Comparison of ENCODE assay signal across 16 mouse cellular contexts in genomic region chr7:24516319-24516718, GRCm38 (mm10). TPM values are rescaled to one million over a fixed set of nuclear protein-coding genes. Genes with fewer than 3 reads are reported as not detected.
DNase-seq lines count a peak whose midpoint lies in the region; ATAC-seq and TF ChIP-seq lines count a peak whose summit lies in the region.
"Not testable (repeated sequence)": the region's sequence is repeated elsewhere in the genome, so short reads cannot be mapped to it uniquely, and the experiment has no call there.
"Had no signal": no experiment of that assay in that cellular context is flagged by ENCODE, and none has a peak within 500 bp of the region (broad histone marks: within the 10 kb centered on the region; RNA-seq: fewer than 3 reads in every experiment).

No protein-coding gene starts in this region.

- in situ Hi-C loops in CH12.LX (cut with MboI; ENCODE audit: low pct_ligation_motif_present, low pct_unique_long_range_greater_than_20kb, low sequenced_read_pairs) = not testable (repeated sequence)

- TF ChIP-seq CTCF in CH12.LX (conservative IDR thresholded peaks at IDR 0.05 in 1 of 2, IDR thresholded peaks at IDR 0.05 in 1 of 2; ENCODE audit: low read depth in 2 of 2, low read length in 2 of 2) = peak in 1 of 2 experiments; percentile 62; a peak in 2 of 4 replicates
- TF ChIP-seq CTCF in cerebellum, adult 2 months (IDR thresholded peaks at IDR 0.05; ENCODE audit: borderline replicate concordance, insufficient read depth, low read depth, low read length) = peak; percentile 29; the same call in 1 of the 2 replicates
- TF ChIP-seq CTCF in left cerebral cortex, adult 2 months (IDR thresholded peaks at IDR 0.05) = peak; percentile 41

- H3K27ac ChIP-seq in CH12.LX (ENCODE audit: insufficient read depth, low read depth); cerebellum, adult 2 months (ENCODE audit: insufficient read depth, low read length); left cerebral cortex, adult 2 months; midbrain, embryonic 11.5 days (ENCODE audit: low read depth, low read length): not testable (repeated sequence)

- dilution Hi-C loops in CH12.LX (cut with MboI; ENCODE audit: extremely low pct_ligation_motif_present, extremely low pct_unique_long_range_greater_than_20kb, low sequenced_read_pairs) = not testable (repeated sequence)

- not testable (repeated sequence) for TF ChIP-seq POLR2A in CH12.LX (IDR thresholded peaks at IDR 0.05; ENCODE audit: low read depth, low read length); cerebellum, adult 2 months (IDR thresholded peaks at IDR 0.05; ENCODE audit: borderline replicate concordance, insufficient read depth, low read length)

- peak; percentile 40 for DNase-seq in CH12.LX (ENCODE audit: extremely low read depth)
- peak; percentile 90 for DNase-seq in ZHBTc4 (ENCODE audit: low read depth, low spot score)
- DNase-seq in cerebellum, adult 2 months = peak; percentile 53 to 61
- peak; percentile 45 for DNase-seq in embryo, embryonic 10.5 days (ENCODE audit: low spot score)
- peak; percentile 33 for DNase-seq in induced T-regulatory cell, adult 2 months (ENCODE audit: low read depth)
- not testable (repeated sequence) for DNase-seq in left cerebral cortex, adult 2 months (ENCODE audit: extremely low spot score in 1 of 2, low spot score in 2 of 2); midbrain, embryonic 11.5 days (ENCODE audit: low spot score, missing footprints)
- peak; percentile 31 for DNase-seq in thymus, postnatal 14 days

- ATAC-seq in midbrain, embryonic 11.5 days (ENCODE audit: low FRiP score) = peak; percentile 25; the same call in 1 of the 2 replicates

- TF ChIP-seq EP300 in CH12.LX (IDR thresholded peaks at IDR 0.05; ENCODE audit: low read length) = not testable (repeated sequence)

- H3K27me3 ChIP-seq in CH12.LX (replicated peaks); cerebellum, adult 2 months (ENCODE audit: control insufficient read depth, insufficient read depth, low read length); midbrain, embryonic 11.5 days (ENCODE audit: control insufficient read depth, insufficient read depth, low read length): not testable (repeated sequence)

- intact Hi-C loops in left cerebral cortex, adult 2 months (cut with DNase I) = not testable (repeated sequence)

- not testable (repeated sequence) for H3K4me2 ChIP-seq in CH12.LX (ENCODE audit: insufficient read depth, low read depth, poor library complexity, severe bottlenecking); midbrain, embryonic 11.5 days

- H3K4me3 ChIP-seq in CH12.LX (replicated peaks in 1 of 3; ENCODE audit: low read depth in 2 of 3, low read length in 2 of 3, poor library complexity in 1 of 3); cerebellum, adult 2 months (replicated peaks; ENCODE audit: insufficient read depth, low read depth, low read length); left cerebral cortex, adult 2 months; midbrain, embryonic 11.5 days (ENCODE audit: low read depth, low read length): not testable (repeated sequence)

- not testable (repeated sequence) for H3K79me2 ChIP-seq in CH12.LX (replicated peaks; ENCODE audit: control insufficient read depth, extremely low read depth, insufficient read depth, poor library complexity, severe bottlenecking)

- peaks cover 0 to 36% of the 10 kb centered on the region in 2 experiments for H3K36me3 ChIP-seq in CH12.LX (replicated peaks in 1 of 2; ENCODE audit: control insufficient read depth in 1 of 2, insufficient read depth in 1 of 2, low read length in 1 of 2)
- not testable (repeated sequence) for H3K36me3 ChIP-seq in midbrain, embryonic 11.5 days (ENCODE audit: control insufficient read depth, insufficient read depth, low read length)

- WGBS in cerebellum, adult 2 months = 60% methylated on average over 8 of the region's 8 CpGs
- 62% methylated on average over 8 of the region's 8 CpGs for WGBS in midbrain, embryonic 11.5 days

- not testable (repeated sequence) for H3K9me3 ChIP-seq in CH12.LX (replicated peaks; ENCODE audit: low read length); midbrain, embryonic 11.5 days (ENCODE audit: control insufficient read depth, low read length)

- H3K9ac ChIP-seq in CH12.LX (ENCODE audit: insufficient read depth, low read depth); midbrain, embryonic 11.5 days (ENCODE audit: low read length): not testable (repeated sequence)

- peak; percentile 55 for TF ChIP-seq RAD21 in CH12.LX (IDR thresholded peaks at IDR 0.05; ENCODE audit: low read depth, low read length)

- not testable (repeated sequence) for H3K4me1 ChIP-seq in CH12.LX (ENCODE audit: control insufficient read depth in 1 of 2, insufficient read depth in 2 of 2); cerebellum, adult 2 months (ENCODE audit: control insufficient read depth, insufficient read depth, low read length); midbrain, embryonic 11.5 days (ENCODE audit: control insufficient read depth, insufficient read depth, low read length)

TF ChIP-seq in CH12.LX, 34 proteins besides CTCF, POLR2A, EP300 and RAD21:
- TF ChIP-seq ZNF384 (IDR thresholded peaks at IDR 0.05; ENCODE audit: low read depth, low read length) = peak; percentile 77
- peak; percentile 53 for TF ChIP-seq SMC3 (IDR thresholded peaks at IDR 0.05; ENCODE audit: low read depth, low read length)
TF ChIP-seq in CH12.LX: peak in this region for 2; not testable (repeated sequence) for 32.

RNA-seq across cellular contexts. Expression of gene AC161166.1, which starts 4.1 kb away (rescaled TPM):
- 0.08 and 0.17 TPM in 2 replicates for total RNA-seq in CH12.LX (2012; rRNA removed)
- not detected in 2 replicates for total RNA-seq in CH12.LX (2014; rRNA removed)
- 0.26 TPM in 1 of 2 replicates, not detected in the other for polyA plus RNA-seq in CH12.LX (2012; ENCODE audit: insufficient read length, low read depth)
- polyA plus RNA-seq in cerebellum, adult 2 months (2012; rRNA removed) = not detected in 2 replicates
- not detected for total RNA-seq in left cerebral cortex, adult 2 months (2021)
- polyA plus RNA-seq in midbrain, embryonic 11.5 days (2014; fragmentation: Nextera tagmentation; extraction: Ambion mirVana) = 0.55 and 0.59 TPM in 2 replicates
- total RNA-seq: gastrocnemius, postnatal 36 days; heart, postnatal 36 days; left cerebral cortex, postnatal 25 days; neutrophil, adult 5-6 weeks had no signal
- polyA plus RNA-seq: inflammation-experienced regulatory T-cells, adult 6 months; liver, embryonic 11.5 days had no signal

RNA-seq across cellular contexts. Expression of gene Zfp428, which starts 9.5 kb away (rescaled TPM):
- total RNA-seq in CH12.LX (2012; rRNA removed) (11.1 and 14.1 TPM in 2 replicates), CH12.LX (2014; rRNA removed) (16.0 and 20.4 TPM in 2 replicates)
- polyA plus RNA-seq in CH12.LX (2012; ENCODE audit: insufficient read length, low read depth) = 14.3 and 15.1 TPM in 2 replicates
- polyA plus RNA-seq in cerebellum, adult 2 months (2012; rRNA removed) = 68.5 and 68.6 TPM in 2 replicates
- total RNA-seq in left cerebral cortex, adult 2 months (2021) = 10 to 100 TPM; 45.9 to 46.0 TPM
- polyA plus RNA-seq in midbrain, embryonic 11.5 days (2014; fragmentation: Nextera tagmentation; extraction: Ambion mirVana) = 83.8 and 83.9 TPM in 2 replicates
- total RNA-seq: neutrophil, adult 5-6 weeks had no signal

RNA-seq across cellular contexts. Expression of gene Irgq, which starts 14.2 kb away (rescaled TPM):
- total RNA-seq in CH12.LX (2012; rRNA removed) = 8.7 and 10.1 TPM in 2 replicates
- total RNA-seq in CH12.LX (2014; rRNA removed) = 4.6 and 5.1 TPM in 2 replicates
- 8.6 and 9.9 TPM in 2 replicates for polyA plus RNA-seq in CH12.LX (2012; ENCODE audit: insufficient read length, low read depth)
- polyA plus RNA-seq in cerebellum, adult 2 months (2012; rRNA removed) = 37.0 and 38.3 TPM in 2 replicates
- 10 to 100 TPM; 81.6 to 84.3 TPM for total RNA-seq in left cerebral cortex, adult 2 months (2021)
- 13.4 and 14.0 TPM in 2 replicates for polyA plus RNA-seq in midbrain, embryonic 11.5 days (2014; fragmentation: Nextera tagmentation; extraction: Ambion mirVana)

RNA-seq across cellular contexts. Expression of gene Pinlyp, which starts 29.6 kb away (rescaled TPM):
- total RNA-seq in CH12.LX (2012; rRNA removed) (6.1 and 6.4 TPM in 2 replicates), CH12.LX (2014; rRNA removed) (11.9 and 17.3 TPM in 2 replicates)
- 6.6 and 7.4 TPM in 2 replicates for polyA plus RNA-seq in CH12.LX (2012; ENCODE audit: insufficient read length, low read depth)
- polyA plus RNA-seq in cerebellum, adult 2 months (2012; rRNA removed) = not detected in 2 replicates
- total RNA-seq in left cerebral cortex, adult 2 months (2021) = not detected
- polyA plus RNA-seq in midbrain, embryonic 11.5 days (2014; fragmentation: Nextera tagmentation; extraction: Ambion mirVana) = not detected in 2 replicates
- total RNA-seq: gastrocnemius, postnatal 36 days; heart, postnatal 36 days; left cerebral cortex, postnatal 25 days; neutrophil, adult 5-6 weeks had no signal
- polyA plus RNA-seq: forebrain, embryonic 10.5 days; heart, embryonic 11.5 days; inflammation-experienced regulatory T-cells, adult 6 months; liver, embryonic 11.5 days had no signal

RNA-seq across cellular contexts. Expression of gene Xrcc1, which starts 29.8 kb away (rescaled TPM):
- 128 and 136 TPM in 2 replicates for total RNA-seq in CH12.LX (2012; rRNA removed)
- total RNA-seq in CH12.LX (2014; rRNA removed) = 81.7 and 86.3 TPM in 2 replicates
- 148 and 162 TPM in 2 replicates for polyA plus RNA-seq in CH12.LX (2012; ENCODE audit: insufficient read length, low read depth)
- polyA plus RNA-seq in cerebellum, adult 2 months (2012; rRNA removed) = 46.2 and 51.3 TPM in 2 replicates
- total RNA-seq in left cerebral cortex, adult 2 months (2021) = 10 to 100 TPM; 32.8 to 39.5 TPM
- 91.9 and 101 TPM in 2 replicates for polyA plus RNA-seq in midbrain, embryonic 11.5 days (2014; fragmentation: Nextera tagmentation; extraction: Ambion mirVana)
